Mouse (Mus musculus) adrenal gland, adult (tissue): ENCODE results near the gene Mast1.

ENCODE experiments used
- DNase-seq, 2 experiments: peaks; one replicate each; pipeline ENCODE4 v3.0.0; 2022 to 2023; ENCODE audit warnings: low spot score in 1 of 2; ENCODE audit not compliant: inconsistent age in 2 of 2

Mast1 gene

DNA sequence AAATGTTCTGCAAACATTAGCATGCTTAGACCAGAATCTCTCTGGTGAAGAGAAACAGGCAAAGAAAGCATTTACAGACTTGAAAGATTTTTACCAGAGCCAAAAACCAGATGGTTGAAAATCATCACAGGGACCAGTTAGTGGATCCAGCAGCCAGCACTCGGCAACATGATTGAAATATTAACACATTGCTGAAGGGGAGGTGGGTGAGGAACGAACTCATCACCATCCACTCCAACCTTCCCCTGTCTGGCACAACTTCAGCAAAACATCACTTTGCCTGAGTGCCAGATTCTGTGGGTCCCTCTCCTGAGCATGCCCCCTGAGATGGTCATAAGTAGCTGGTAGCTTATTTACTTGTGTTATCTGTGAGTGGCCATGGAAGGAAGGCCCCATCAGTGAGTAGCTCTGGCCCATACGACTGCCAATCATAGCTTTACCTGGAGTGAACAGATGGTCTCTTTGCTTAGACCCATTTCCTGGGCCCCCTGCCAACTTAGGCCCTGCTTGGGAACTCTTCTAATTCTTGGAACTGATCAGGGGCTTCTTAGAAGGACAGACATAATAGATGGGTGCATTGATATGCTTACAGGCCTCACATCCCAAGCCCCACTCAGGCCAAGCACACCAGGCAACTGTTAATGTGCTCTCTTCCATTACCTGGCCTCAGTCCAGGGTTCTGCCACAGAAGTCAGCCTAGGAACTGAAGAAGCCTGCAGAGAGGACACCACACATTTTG lies 59.7 kb downstream of the Mast1 start:
- no peak for DNase-seq

DNA sequence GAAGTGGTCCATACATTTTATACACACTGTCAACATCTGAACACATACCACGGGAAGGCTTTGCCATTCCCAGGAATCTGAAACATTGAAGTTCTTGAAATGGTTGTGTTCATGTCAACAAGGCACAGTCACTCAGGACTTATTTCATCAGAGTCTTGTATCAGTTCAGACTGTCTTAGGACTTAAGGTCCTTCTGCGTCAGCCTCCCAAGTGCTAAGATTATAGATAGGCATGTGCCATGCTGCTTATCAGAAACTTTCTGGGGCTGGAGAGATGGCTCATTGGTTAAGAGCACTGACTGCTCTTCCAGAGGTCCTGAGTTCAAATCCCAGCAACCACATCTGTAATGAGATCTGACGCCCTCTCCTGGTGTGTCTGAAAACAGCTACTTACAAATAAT lies 62.8 kb downstream of the Mast1 start:
- DNase-seq = no peak

DNA sequence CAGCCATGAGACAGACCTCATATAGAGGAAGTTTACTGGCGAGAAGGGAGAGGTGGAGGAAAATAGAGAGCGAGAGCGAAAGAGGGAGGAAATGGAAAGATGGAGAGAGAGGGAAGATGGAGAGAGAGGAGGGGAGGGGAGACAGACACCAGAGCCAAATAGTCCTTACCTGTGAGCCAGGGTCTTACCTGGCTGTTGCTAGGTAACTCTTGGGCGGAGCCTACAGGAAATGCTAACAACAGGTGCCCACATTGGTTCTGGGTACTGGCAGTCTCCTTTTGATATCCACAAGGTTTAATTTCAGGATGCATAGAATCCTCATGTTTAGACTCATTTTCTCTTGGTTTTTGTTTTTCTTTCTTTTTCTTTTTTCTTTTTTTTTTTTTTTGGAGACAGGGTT lies 64.1 kb downstream of the Mast1 start:
- DNase-seq = no peak

DNA sequence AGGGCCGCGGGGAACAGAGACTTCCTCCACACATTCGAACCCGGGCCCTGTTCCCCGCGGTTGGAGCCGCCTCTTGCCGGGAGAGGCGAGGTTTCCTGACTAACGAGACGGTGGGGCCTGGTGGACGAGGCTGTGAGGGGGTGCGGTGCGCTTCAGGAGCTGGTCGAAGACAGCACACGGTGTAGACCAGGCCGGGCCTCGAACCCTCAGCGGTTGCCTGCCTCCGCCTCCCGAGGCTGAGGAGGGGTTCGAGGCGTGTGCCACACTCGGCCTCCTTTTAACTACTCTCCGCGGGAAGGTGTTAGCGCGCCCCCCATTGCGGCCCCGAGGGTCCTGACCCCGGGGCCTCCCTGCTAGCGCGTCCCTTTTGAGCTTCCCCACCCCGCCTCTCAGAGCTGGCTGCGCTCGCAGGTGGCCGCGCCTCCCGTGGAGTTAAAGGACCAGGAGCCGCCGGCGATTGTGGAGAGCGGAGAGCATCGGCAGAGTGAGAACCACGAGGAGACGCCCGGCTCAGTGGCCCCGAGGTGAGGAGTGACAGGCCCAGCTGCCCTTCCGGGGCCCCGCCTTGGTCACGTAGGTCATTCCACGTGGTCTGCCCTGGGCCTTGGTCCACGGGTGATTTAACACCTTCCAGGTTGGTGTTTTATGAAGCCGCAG lies 64.7 kb downstream of the Mast1 start:
- peak; percentile 51 to 71 for DNase-seq

DNA sequence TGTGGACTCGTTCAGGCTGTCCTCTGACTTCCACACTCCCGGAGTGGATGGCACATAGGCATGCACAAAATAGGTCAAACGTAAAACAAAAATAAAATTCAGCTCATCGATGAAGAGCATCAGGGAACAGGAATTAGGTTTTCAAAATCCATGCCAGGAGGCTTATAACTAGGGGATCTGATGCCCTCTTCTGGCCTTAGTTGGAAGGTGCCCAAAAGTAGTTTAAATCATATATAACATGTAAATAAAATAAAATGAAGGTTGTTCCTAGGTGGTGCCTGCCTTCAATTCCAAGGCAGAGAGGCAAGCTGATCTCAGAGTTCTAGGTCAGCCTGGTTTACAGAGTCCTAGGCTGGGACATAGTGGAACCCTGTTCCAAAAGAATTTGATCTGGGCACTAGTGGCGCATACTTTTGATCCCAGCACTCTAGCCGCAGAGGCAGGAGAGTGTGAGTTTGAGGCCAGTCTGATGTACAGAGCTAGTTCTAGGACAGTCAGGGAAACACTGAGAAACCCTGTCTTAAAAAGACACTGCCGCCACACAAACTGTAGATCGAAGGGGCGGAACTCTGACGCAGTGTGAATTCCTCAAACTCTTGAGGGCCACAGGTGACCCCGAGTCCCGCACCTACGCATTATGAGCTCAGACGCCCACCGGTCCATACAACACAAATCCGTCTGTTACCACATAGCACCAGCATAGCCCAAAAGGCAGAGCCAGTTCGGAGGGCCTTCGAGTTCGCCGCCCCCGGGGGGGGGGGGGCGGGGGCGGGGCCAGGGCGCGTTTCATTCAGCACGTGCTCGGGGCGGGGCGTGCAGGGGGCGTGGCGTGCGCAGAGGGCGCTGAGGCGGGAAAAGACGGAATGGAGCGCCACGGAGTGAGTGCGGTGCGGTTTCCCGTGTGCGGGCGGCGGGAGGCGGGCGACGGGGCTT lies 65.5 kb downstream of the Mast1 start, which contains the start of gene Syce2:
Gene Syce2 (plus strand): TSS at position 736 of the 933 bp plus-strand sequence.
- DNase-seq = peak; percentile 84 to 94
